Mouse (Mus musculus) urinary bladder, adult 2 months (tissue): ENCODE measurements around the gene Rel. TPM values are rescaled to one million over a fixed set of nuclear protein-coding genes. Genes with fewer than 3 reads are reported as not detected.

ENCODE experiments used
- DNase-seq: peaks from one replicate; pipeline ENCODE4 v3.0.0; 2022; ENCODE audit warnings: low spot score
- polyA plus RNA-seq: library from polyadenylated mRNA; depleted of rRNA; stranded (reverse); fragments of >200 nt; gene quantifications from 2 replicates; pipeline ENCODE4 v1.2.3, GENCODE M21; 2012

The Rel gene
- polyA plus RNA-seq, 1 experiment, result 3.2 TPM

DNA sequence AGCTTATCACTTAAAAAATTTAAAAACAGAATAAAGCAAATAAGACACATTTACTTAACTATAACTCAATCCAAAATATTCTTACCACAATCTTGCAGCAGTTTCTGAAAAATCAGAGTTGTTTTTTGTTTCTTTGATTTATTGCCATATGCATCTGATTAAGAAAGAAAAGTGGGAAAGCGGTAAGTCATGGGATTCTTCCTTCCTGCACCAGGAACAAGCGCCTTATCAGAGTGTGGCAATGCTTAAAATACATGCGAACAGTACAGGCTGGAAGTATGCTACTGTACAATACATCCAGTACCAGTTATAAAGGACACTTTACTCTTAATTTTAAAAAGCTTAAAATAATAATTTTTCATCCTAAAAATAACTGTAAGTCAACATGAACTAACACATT lies 26.4 kb downstream of the Rel start:
- DNase-seq, result no peak

GRCm38 (mm10) chr11:23741386-23741785 lies 29.4 kb downstream of the Rel start:
- DNase-seq, result no peak

DNA sequence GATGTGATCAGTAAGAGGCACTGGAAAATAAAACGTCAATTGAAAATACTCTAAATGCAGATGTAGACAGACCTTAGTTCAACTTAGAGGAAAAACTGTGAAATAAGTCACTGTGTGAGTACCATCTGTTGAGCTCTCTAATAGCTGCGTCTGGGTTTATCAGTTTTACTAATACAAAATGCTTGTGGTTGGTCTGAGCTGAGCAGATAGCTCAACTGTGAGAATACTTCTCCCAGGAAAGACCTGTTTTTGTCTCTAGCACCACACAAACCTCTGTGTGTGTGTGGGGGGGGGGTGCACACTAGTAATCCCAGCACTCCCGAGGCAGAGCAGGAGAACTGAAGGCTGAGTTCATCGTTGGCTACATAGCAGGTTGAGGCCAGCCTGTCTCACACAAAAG lies 29.9 kb downstream of the Rel start:
- DNase-seq, result no peak

GRCm38 (mm10) chr11:23735820-23736470 lies 34.8 kb downstream of the Rel start:
- DNase-seq, result no peak

- no peak for DNase-seq
These were observed 36.0 kb downstream of the Rel start for GRCm38 (mm10) chr11:23734749-23735286.

GRCm38 (mm10) chr11:23732840-23733239 lies 37.9 kb downstream of the Rel start:
- DNase-seq, result no peak

- no peak for DNase-seq
These were observed 40.6 kb downstream of the Rel start for GRCm38 (mm10) chr11:23730120-23730519.

- no peak for DNase-seq
These were observed 42.6 kb downstream of the Rel start for GRCm38 (mm10) chr11:23728186-23728585.

DNA sequence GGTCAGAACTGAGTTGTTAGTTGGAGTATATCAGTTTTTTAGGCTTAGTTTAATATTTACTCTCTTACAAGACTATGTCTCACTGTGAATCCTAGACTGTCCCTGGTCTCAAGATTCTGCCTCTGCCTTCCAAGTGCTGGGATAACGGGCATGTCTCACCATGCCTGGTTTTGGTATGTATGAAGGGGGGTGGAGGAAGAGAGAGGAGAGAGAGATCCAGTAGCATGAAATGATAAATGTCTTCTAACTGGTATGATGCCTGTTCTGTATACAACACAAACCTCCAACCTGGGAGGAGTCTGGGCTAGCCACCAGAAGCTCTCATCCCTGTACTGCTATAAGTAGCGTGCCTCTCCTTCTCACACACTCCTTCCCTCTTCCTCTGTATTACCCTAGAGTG lies 44.3 kb downstream of the Rel start:
- DNase-seq, result no peak

DNA sequence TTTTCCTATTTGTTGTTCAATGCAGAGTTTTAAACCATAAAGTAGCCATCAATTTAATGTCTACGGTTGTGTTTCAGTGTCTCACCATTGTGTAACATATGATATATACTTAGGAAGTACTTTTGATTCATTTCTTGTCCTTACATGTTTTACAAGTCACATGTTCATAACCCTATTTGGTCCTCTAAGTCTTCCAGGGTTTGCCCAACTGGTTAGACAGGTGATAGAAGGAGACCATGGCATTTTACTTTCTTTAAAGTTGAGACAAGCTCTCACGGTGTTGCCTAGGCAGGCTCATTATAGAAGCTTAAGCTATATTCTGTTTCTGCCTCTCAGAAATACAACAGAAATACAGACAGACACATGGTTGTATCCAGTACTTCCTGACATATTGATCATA lies 44.9 kb downstream of the Rel start:
- DNase-seq, result no peak

GRCm38 (mm10) chr11:23722326-23722725 lies 48.4 kb downstream of the Rel start:
- DNase-seq, result no peak

DNA sequence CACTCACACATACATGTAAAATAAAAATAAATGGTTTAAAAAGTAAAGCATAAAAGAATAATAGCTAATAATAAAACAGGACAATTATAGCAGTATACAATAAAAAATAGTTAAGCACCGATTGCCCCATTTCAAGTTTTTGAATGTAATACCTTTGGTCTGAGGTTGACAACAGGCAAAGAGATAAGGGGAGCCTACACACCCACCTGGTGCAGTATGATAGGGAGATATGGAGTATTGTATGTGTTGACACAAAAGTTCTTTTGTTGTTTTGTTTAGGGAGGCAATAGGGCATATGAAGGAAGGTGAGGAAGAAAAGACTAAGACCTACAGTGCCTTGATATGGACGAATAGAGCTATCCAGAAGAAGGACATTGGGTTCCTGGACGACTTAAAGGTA lies 50.9 kb downstream of the Rel start:
- no peak for DNase-seq

DNA sequence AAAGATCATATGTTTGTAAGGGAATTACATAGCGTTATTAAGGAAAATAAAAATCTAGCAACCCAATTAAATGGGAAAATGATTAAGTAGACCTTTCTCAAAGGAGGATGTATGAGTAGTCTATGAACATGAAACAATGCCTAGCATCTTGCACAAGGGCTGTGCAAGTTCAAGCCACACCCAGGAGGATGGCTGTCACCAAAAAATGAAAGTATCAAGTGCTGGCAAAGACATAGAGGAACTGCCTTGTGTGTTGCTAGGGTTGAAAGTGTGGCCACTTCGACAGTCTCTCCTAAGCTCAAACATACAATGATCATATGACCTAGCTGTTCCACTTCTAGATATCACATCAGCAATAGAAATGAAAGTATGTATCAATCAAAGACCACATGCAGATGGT lies 51.9 kb downstream of the Rel start:
- DNase-seq, result no peak

GRCm38 (mm10) chr11:23712299-23712698 lies 58.5 kb downstream of the Rel start:
- no peak for DNase-seq

DNA sequence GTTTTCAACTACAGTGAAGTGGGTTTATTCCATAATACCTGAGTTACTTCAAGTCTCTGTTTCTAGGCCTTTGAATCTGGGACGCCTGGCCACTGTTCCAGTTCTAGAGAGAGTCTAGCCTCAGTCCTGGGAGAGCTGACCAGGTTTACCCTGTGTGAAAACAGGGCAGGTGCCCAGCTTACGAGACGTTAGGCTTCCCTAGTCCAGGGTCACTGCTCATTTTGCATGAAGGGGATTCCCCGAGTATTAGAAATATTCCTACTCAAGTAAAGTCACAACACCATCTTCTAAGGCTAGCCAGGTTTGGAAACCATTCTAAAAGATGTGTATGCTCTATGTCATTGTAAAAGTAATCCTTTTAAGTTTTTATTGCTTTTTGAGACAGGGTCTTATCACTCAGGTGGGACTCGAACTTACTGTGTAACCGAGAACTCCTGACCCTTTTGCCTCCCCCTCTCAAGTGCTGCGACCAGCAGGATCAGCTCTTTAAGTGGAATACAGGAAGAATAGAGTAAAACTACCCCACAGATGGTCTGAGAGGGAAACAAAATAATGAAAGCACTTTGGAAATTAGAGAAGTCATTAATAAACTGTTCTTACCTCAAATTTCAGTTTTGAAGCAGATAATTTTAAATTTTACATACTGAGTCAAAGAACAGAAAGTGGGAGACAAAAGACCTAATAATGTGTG lies 66.0 kb downstream of the Rel start:
- DNase-seq, result no peak

DNA sequence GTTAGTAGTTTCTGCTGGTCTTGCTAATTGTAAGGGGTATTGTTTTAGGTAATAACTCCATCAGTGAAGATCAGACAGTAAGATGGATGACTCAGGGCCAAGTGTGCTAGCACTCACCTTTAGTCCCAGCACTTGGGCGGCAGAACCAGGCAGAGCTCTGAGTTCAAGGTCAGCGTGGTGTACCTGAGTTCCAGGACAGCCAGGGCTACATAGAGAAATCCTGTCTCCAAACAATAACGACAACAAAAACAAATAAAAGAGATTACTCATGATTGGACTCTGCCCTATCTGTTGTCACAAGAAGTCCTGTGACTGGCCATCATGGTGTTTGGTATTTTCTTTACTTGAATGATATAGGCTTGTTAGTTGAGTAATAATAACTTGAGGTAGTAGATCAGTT lies 68.9 kb downstream of the Rel start:
- DNase-seq, result no peak

GRCm38 (mm10) chr11:23699414-23700095 lies 71.2 kb downstream of the Rel start:
- DNase-seq, result no peak

DNA sequence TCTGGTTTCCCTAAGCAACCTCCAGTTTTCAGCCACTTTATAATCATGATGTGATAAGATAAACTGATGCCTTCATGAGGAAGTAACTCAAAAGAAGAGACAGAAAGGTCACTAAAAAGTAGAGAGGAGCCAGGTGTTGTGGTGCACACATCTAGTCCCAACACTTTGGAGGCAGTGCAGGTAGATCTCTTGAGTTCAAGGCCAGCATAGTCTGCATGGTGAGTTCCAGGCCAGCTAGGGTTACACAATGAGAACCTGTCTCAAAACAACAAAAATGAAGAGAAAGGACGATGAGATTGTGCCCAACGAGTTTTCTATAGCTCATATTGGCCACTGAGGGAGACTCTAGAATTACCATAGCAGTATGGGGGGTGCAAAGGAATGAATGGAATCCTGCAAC lies 72.2 kb downstream of the Rel start:
- DNase-seq, result no peak

GRCm38 (mm10) chr11:23695847-23696246 lies 74.9 kb downstream of the Rel start:
- DNase-seq, result no peak

DNA sequence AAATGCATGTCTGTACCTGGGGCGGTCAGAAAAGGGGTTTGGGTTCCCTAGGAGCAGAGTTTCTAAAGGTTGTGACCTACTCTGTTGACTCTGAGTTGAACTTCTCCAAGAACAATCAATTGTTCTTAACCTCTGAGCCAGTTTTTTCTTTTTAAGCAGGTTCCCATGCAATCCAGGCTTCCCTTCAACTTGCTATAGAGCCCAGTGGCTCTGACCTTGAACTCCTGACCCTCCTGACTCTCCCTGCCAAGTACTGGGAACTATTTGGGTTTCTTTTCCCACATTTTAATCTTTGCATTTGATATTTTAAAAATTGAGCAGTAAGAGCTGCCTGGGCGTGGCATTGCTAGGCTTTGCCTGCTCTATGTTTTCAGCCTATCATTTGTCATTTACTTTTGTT lies 77.5 kb downstream of the Rel start:
- DNase-seq, result no peak

DNA sequence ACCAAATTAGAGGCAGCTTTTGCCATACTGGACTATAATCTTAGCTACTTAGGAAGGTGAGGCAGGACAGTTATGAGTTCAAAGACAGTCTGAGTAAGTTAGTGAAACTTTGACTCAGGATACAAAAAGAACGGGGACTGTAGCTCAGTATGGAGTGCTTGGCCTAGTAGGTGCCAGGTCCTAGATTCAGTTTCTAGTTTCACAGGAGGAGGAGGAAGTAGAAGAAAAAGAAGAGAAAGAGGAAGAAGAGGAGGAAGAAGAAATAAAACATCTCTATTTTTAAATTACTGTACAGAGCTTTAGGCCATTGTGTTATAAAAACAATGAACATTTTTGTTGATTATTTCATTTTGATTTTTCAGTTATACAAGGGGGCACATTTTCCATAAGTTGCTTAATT lies 82.7 kb downstream of the Rel start:
- no peak for DNase-seq
